Mouse (Mus musculus) hindbrain, postnatal 0 days (tissue): ENCODE measurements around the gene Cnot8. TPM values are rescaled to one million over a fixed set of nuclear protein-coding genes. Genes with fewer than 3 reads are reported as not detected.
"Not testable (repeated sequence)": the region's sequence is repeated elsewhere in the genome, so short reads cannot be mapped to it uniquely, and the experiment has no call there.

ENCODE experiments used
- ATAC-seq: fragments of 200-750 bp; cut with Nextera tagmentation; 2 replicates; pipeline ENCODE4 v1.8.0; 2017; ENCODE audit warnings: mild to moderate bottlenecking, moderate TSS enrichment, moderate library complexity
- DNase-seq: peaks from one replicate; pipeline ENCODE4 v3.0.0-alpha.2; 2015; ENCODE audit warnings: low spot score
- H3K27ac ChIP-seq: fragments of 300-500 bp; sonication (generic); 2 replicates; pipeline ENCODE4 v1.5.1; 2014; ENCODE audit warnings: mild to moderate bottlenecking
- H3K27me3 ChIP-seq: fragments of 300-500 bp; sonication (generic); 2 replicates; pipeline ENCODE4 v1.6.1; 2014; ENCODE audit warnings: low read length, mixed read lengths; ENCODE audit not compliant: insufficient read depth
- H3K36me3 ChIP-seq: fragments of 300-500 bp; sonication (generic); 2 replicates; pipeline ENCODE4 v1.6.1; 2014; ENCODE audit warnings: low read length, mixed read lengths; ENCODE audit not compliant: insufficient read depth
- H3K4me1 ChIP-seq: fragments of 300-500 bp; sonication (generic); 2 replicates; pipeline ENCODE4 v1.6.1; 2014; ENCODE audit warnings: antibody characterized with exemption, low read length, mixed read lengths; ENCODE audit not compliant: insufficient read depth
- H3K4me2 ChIP-seq: fragments of 300-500 bp; sonication (generic); 2 replicates; pipeline ENCODE4 v1.6.1; 2014; ENCODE audit warnings: low read depth, mild to moderate bottlenecking, low read length, moderate library complexity, mixed read lengths
- H3K4me3 ChIP-seq: fragments of 300-500 bp; sonication (generic); 2 replicates; pipeline ENCODE4 v1.5.1; 2014; ENCODE audit warnings: low read length
- H3K9ac ChIP-seq: fragments of 300-500 bp; sonication (generic); replicated peaks from 2 replicates; pipeline ENCODE4 v1.6.1; 2014; ENCODE audit warnings: mild to moderate bottlenecking, low read length, moderate library complexity, mixed read lengths
- H3K9me3 ChIP-seq: fragments of 300-500 bp; sonication (generic); 2 replicates; pipeline ENCODE4 v1.6.1; 2016; ENCODE audit warnings: low read length, mixed read lengths
- CTCF ChIP-seq: IDR thresholded peaks from 2 replicates; pipeline ENCODE4 v1.5.1; 2016; ENCODE audit warnings: antibody characterized with exemption, control low read depth, low read depth
- WGBS: fragments of 180-500 bp; shearing (Covaris S2); extraction: QIAGEN DNeasy Blood & Tissue Kit; methylation state at CpG from one replicate; pipeline ENCODE4 v1.1.7; 2014; 5-methylcytosine and 5-hydroxymethylcytosine counted together
- polyA plus RNA-seq: library from polyadenylated mRNA; unstranded; fragments of >200 nt; fragmentation: Nextera tagmentation; extraction: Ambion mirVana; gene quantifications from 2 replicates; pipeline ENCODE4 v1.2.1, GENCODE M21; 2015
- total RNA-seq: library from RNA; depleted of rRNA; stranded (reverse); fragments of >200 nt; gene quantifications from 2 replicates; pipeline ENCODE4 v1.2.3, GENCODE M21; 2014

The Cnot8 gene
- total and polyA plus RNA-seq, 2 experiments from 2014 or later, result 76.4 to 82.1 TPM

DNA sequence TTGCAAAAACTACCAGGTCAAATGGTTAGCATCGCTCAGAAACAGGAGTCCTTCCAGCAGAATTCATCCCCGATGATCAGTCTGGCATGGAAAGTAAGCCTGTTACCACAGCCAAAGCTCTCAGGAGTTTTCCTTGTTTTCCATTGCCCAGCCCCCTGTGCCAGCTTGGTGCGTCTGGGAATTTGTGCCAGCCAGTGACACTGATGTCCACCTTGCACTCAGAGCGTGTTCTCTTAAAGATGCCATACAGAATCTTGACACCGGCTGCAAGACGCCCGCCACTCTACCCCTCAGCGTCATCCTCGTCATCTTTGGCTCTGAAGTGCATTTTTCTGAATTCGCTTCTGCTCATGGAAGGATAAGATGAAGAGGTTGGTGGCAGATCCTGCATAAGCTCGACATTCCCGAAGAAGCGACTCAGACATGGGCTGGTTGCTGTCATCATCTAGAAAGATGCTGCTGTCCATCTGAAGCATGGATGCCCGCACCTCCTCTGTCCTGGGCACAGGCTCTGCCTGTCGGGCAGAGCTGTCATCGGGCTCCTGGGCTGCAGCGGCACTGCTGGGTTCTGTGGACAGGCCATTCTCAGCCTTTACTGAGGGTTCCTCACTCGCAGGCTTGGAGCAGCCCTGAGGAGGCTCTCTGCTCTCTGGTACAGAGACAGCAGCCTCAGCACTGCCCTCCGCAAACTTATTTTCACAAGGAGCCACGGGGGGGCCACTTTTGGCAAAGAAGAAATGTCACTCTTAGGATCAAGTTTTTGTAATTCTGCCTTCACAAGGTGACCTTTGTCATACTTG lies 6.9 kb upstream of the Cnot8 start:
- 42% methylated on average over 20 of the region's 20 CpGs for WGBS
- no peak overlapping the region for H3K27ac ChIP-seq
- H3K4me3 ChIP-seq, result no peak overlapping the region

DNA sequence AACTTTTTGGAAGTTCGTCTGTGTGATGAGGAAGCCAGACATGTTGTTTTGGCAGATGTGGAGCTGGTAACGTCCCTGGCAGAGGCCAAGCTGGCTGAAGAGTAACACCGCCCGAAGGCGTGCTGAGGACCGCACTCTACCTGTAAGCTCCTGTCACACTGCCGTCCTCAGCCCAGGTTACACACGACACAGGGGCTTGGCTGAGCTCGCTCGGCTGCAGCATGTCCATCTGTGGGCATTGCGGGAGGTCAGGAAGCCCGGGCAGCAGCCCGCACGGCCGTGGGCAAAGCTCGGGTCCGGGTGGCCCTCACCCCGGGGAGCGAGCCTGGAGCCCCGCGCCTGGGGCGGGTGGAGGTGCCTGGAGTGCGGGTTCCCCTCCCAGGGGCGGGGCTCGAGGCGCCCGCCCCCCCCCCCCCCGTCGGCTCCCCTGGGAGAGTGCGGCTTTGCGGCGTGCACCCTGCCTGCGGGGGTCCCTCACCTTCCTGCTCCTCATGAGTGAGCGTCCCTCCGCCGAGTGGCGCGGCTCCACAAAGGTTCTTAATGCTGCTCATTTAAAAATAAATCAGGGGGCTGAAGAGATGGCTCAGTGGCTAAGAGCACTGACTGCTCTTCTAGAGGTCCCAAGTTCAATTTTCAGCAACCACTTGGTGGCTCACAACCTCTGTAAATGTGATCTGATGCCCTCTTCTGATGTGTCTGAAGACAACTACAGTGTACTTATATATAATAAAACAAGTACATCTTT lies 6.2 kb upstream of the Cnot8 start:
- ATAC-seq (peak; percentile 41; the same call in 1 of the 2 replicates), DNase-seq (no peak)
- no peaks in the 10 kb centered on the region for H3K27me3 ChIP-seq
- peak overlapping the region; percentile 53 for H3K4me2 ChIP-seq
- no peak overlapping the region for H3K9ac ChIP-seq
- H3K4me3 ChIP-seq, result peak overlapping the region; percentile 31
- no peaks in the 10 kb centered on the region for H3K36me3 ChIP-seq
- 3% methylated on average over 28 of the region's 38 CpGs for WGBS
- no peak overlapping the region for H3K27ac ChIP-seq
- H3K4me1 ChIP-seq, result no peaks in the 10 kb centered on the region
- no peak for TF ChIP-seq CTCF
- H3K9me3 ChIP-seq, result no peaks in the 10 kb centered on the region

More for the DNA sequence above, 6.9 kb upstream of the Cnot8 start:
- Histone ChIP-seq H3K36me3 (no peaks in the 10 kb centered on the region), H3K9me3 (no peaks in the 10 kb centered on the region), H3K4me2 (peak overlapping the region; percentile 53; the same call in 1 of the 2 replicates), H3K27me3 (no peaks in the 10 kb centered on the region), H3K4me1 (no peaks in the 10 kb centered on the region), H3K9ac (no peak overlapping the region)
- DNase-seq (no peak), ATAC-seq (no peak)
- no peak for TF ChIP-seq CTCF

DNA sequence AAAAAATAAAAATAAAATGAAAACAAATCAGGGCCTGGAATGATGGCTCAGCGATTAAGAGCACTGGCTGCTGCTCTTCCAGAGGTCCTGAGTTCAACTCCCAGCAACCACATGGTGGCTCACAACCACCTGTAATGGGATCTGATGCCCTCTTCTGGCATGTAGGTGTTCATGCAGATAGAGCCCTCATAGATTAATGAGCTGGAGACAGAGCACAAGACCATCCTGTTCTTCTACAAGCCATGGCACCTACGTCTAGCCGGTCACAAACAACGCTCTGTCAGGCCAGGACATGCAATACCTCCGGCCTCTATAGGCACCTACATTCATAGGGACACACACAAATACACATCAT lies 5.6 kb upstream of the Cnot8 start:
- not testable (repeated sequence) for H3K4me3 ChIP-seq, H3K36me3 ChIP-seq, H3K4me1 ChIP-seq, DNase-seq, H3K27me3 ChIP-seq, H3K9ac ChIP-seq, H3K9me3 ChIP-seq, H3K27ac ChIP-seq, ATAC-seq
- peak; percentile 47 for TF ChIP-seq CTCF
- peak overlapping the region; percentile 53; the same call in 1 of the 2 replicates for H3K4me2 ChIP-seq
- 63% methylated on average over 5 of the region's 5 CpGs for WGBS

DNA sequence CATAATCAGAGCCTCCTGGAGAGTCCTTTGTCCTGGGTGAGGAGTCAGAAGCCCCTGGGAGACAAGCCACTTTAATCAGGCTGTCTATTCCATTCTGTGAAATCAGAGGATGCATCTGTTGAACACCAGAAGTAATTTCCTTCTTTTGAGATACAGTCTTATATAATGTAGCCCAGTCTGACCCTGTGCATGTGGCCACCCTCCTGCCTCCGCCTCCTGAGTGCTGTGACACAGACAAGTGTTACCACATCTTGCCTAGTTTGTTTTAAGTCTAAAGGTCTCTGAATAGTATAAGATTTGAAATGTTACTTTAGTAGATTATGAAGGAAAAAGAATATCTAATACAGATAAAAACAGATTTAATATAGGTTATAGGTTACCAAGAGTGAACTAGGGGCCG lies 3.9 kb upstream of the Cnot8 start:
- no peak overlapping the region for H3K4me3 ChIP-seq
- DNase-seq (no peak), ATAC-seq (no peak)
- H3K27ac ChIP-seq, result no peak overlapping the region
- no peaks in the 10 kb centered on the region for H3K27me3 ChIP-seq
- 0 out of 2 replicates have a peak, but pooled peaks cover under 1% of the 10 kb centered on the region for H3K4me1 ChIP-seq
- no peak for TF ChIP-seq CTCF
- WGBS, result 88% methylated on average over 2 of the region's 2 CpGs
- no peak overlapping the region for H3K9ac ChIP-seq
- H3K9me3 ChIP-seq, result no peaks in the 10 kb centered on the region
- H3K36me3 ChIP-seq, result no peaks in the 10 kb centered on the region
- no peak overlapping the region for H3K4me2 ChIP-seq

DNA sequence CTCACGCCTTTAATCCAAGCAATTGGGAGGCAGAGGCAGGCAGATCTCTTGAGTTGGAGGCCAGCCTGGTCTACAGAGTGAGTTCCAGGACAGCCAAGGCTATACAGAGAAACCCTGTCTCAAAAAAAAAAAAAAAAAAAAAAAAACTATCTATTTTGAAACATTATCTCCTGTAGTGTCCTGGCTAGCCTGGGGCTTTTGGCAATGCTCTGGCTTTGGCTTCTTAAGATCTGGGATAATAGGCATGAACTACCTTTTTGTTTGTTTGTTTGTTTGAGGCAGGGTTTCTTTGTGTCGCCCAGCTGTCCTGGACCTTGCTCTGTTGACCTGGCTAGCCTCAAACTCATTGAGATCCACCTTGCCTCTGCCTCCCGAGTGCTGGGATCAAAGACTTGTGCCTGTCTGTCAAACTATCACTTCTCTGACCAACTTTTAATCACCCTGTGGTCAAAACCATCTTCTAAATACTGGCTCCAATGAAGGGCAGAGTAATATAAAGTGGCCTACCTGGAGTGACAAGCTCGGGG lies 2.7 kb upstream of the Cnot8 start:
- Histone ChIP-seq H3K36me3 (no peaks in the 10 kb centered on the region), H3K4me1 (peaks cover 4% of the 10 kb centered on the region; the same call in 1 of the 2 replicates), H3K27ac (no peak overlapping the region), H3K4me3 (no peak overlapping the region), H3K4me2 (no peak overlapping the region), H3K27me3 (no peaks in the 10 kb centered on the region), H3K9me3 (no peaks in the 10 kb centered on the region), H3K9ac (no peak overlapping the region)
- DNase-seq, result no peak
- no peak for TF ChIP-seq CTCF
- 82% methylated on average over 4 of the region's 4 CpGs for WGBS
- ATAC-seq, result no peak

DNA sequence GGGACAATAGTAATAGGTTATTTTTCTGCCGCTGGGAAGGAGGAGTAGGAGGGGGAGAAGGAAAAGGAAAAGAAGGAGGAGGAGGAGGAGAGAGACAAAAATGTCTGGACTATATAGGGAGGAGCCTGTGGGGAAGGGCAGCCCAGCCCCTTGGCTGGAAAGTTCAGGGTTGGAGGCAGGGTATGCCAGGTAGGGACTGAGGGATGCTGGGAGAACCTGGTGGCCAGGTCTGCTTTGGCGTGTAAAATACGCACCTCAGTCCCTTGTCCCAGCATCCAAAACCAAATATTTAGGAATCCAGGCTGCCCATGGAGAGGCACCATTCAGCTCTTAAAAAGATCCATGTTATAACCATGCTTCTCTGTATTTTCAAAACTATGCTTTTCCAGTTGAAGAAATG lies 1.8 kb upstream of the Cnot8 start:
- ATAC-seq, result no peak
- H3K27me3 ChIP-seq, result no peaks in the 10 kb centered on the region
- no peak for DNase-seq
- peaks cover 4% of the 10 kb centered on the region; the same call in 1 of the 2 replicates for H3K4me1 ChIP-seq
- 84% methylated on average over 3 of the region's 3 CpGs for WGBS
- H3K9ac ChIP-seq, result no peak overlapping the region
- H3K4me3 ChIP-seq, result no peak overlapping the region
- H3K9me3 ChIP-seq, result no peaks in the 10 kb centered on the region
- H3K4me2 ChIP-seq, result no peak overlapping the region
- TF ChIP-seq CTCF, result no peak
- H3K36me3 ChIP-seq, result no peaks in the 10 kb centered on the region
- H3K27ac ChIP-seq, result no peak overlapping the region
